Mouse (Mus musculus) bone marrow macrophage, adult 2 months (primary cell): ENCODE data around the gene Adcy4. TPM values are rescaled to one million over a fixed set of nuclear protein-coding genes. Genes with fewer than 3 reads are reported as not detected.
A peak's percentile ranks its signal among the peaks of the same experiment; 100 is the strongest.

Experiments used
- H3K27ac ChIP-seq: 2 replicates; pipeline ENCODE4 v1.5.1; 2012; ENCODE audit warnings: low read depth, low read length; ENCODE audit not compliant: insufficient read depth
- H3K4me1 ChIP-seq: 2 replicates; pipeline ENCODE4 v1.6.1; 2012; ENCODE audit warnings: low read length; ENCODE audit not compliant: control insufficient read depth, insufficient read depth
- H3K4me3 ChIP-seq: 2 replicates; pipeline ENCODE4 v1.5.1; 2012; ENCODE audit warnings: mild to moderate bottlenecking, low read length, moderate library complexity; ENCODE audit not compliant: insufficient read depth
- CTCF ChIP-seq: IDR thresholded peaks from 2 replicates; pipeline ENCODE4 v1.5.1; 2012; ENCODE audit warnings: low read depth, mild to moderate bottlenecking, low read length, moderate library complexity
- POLR2A ChIP-seq: IDR thresholded peaks from 2 replicates; pipeline ENCODE4 v1.6.1; 2012; ENCODE audit warnings: mild to moderate bottlenecking, low read depth, low read length, borderline replicate concordance
- polyA plus RNA-seq: library from polyadenylated mRNA; stranded (reverse); fragments of >200 nt; gene quantifications from 2 replicates; pipeline ENCODE4 v1.2.4, GENCODE M21; 2012; ENCODE audit not compliant: missing spikeins, insufficient read depth, insufficient read length

Adcy4 gene
- polyA plus RNA-seq, 1 experiment: not detected

- no peak overlapping the region for H3K4me3 ChIP-seq
- no peak overlapping the region for H3K27ac ChIP-seq
- H3K4me1 ChIP-seq: peaks cover 5% of the 10 kb centered on the region
- TF ChIP-seq CTCF: no peak
- no peak for TF ChIP-seq POLR2A
These were observed 6.1 kb downstream of the Adcy4 start for GRCm38 (mm10) chr14:55777806-55778205.

- Histone ChIP-seq H3K4me1 (peaks cover 5% of the 10 kb centered on the region), H3K4me3 (no peak overlapping the region), H3K27ac (no peak overlapping the region)
- TF ChIP-seq POLR2A: no peak
- TF ChIP-seq CTCF: no peak
These were observed 6.7 kb downstream of the Adcy4 start for GRCm38 (mm10) chr14:55777176-55777575.

GRCm38 (mm10) chr14:55776711-55777110 lies 7.2 kb downstream of the Adcy4 start:
- Histone ChIP-seq H3K27ac (no peak overlapping the region), H3K4me1 (peaks cover 5% of the 10 kb centered on the region), H3K4me3 (no peak overlapping the region)
- TF ChIP-seq CTCF: no peak
- TF ChIP-seq POLR2A: no peak

- Histone ChIP-seq H3K4me3 (no peak overlapping the region), H3K4me1 (peaks cover 22% of the 10 kb centered on the region), H3K27ac (no peak overlapping the region)
- TF ChIP-seq CTCF (no peak), POLR2A (no peak)
These were observed 14.7 kb downstream of the Adcy4 start for GRCm38 (mm10) chr14:55769087-55769703.

- TF ChIP-seq CTCF (no peak), POLR2A (no peak)
- H3K4me1 ChIP-seq: peaks cover 29% of the 10 kb centered on the region
- no peak overlapping the region for H3K27ac ChIP-seq
- no peak overlapping the region for H3K4me3 ChIP-seq
These were observed 15.3 kb downstream of the Adcy4 start for GRCm38 (mm10) chr14:55768555-55768954.

- TF ChIP-seq CTCF (no peak; the same call in 1 of the 2 replicates), POLR2A (no peak)
- peak overlapping the region; percentile 38 for H3K4me3 ChIP-seq
- H3K27ac ChIP-seq: no peak overlapping the region
- H3K4me1 ChIP-seq: peaks cover 37% of the 10 kb centered on the region
These were observed 16.1 kb downstream of the Adcy4 start for GRCm38 (mm10) chr14:55767519-55768414.

GRCm38 (mm10) chr14:55765696-55766095 lies 18.2 kb downstream of the Adcy4 start, which contains the start of gene Ltb4r1:
Gene Ltb4r1, plus strand, starts transcription at chr14:55765962.
- TF ChIP-seq CTCF (no peak), POLR2A (no peak)
- no peak within 1 kb of the TSS for H3K27ac ChIP-seq
- H3K4me3 ChIP-seq: no peak within 1 kb of the TSS

GRCm38 (mm10) chr14:55763166-55763565 lies 20.7 kb downstream of the Adcy4 start:
- Histone ChIP-seq H3K27ac (peak overlapping the region; percentile 93), H3K4me1 (peaks cover 34% of the 10 kb centered on the region), H3K4me3 (no peak overlapping the region; the same call in 1 of the 2 replicates)
- TF ChIP-seq CTCF (no peak), POLR2A (no peak)

More at GRCm38 (mm10) chr14:55765696-55766095, 18.2 kb downstream of the Adcy4 start, which contains the start of gene Ltb4r1:
- H3K4me1 ChIP-seq: peaks cover 41% of the 10 kb centered on the region

- peak overlapping the region; percentile 93; the same call in 1 of the 2 replicates for H3K27ac ChIP-seq
- H3K4me1 ChIP-seq: peaks cover 32% of the 10 kb centered on the region
- TF ChIP-seq POLR2A: no peak
- TF ChIP-seq CTCF: no peak
- no peak overlapping the region for H3K4me3 ChIP-seq
These were observed 21.7 kb downstream of the Adcy4 start for GRCm38 (mm10) chr14:55762001-55762821.
